Comparison of ENCODE assay signal across 8 mouse cellular contexts in genomic region chr11:60454080-60454744, GRCm38 (mm10). TPM values are rescaled to one million over a fixed set of nuclear protein-coding genes. Genes with fewer than 3 reads are reported as not detected.
DNase-seq lines count a peak whose midpoint lies in the region; ATAC-seq lines count a peak whose summit lies in the region.

TSS of gene Drg2 (plus strand) at chr11:60454591.

- H3K27me3 ChIP-seq in hindbrain, embryonic 16.5 days (replicated peaks; ENCODE audit: control insufficient read depth, insufficient read depth, low read length): no peaks in the 10 kb centered on the region

- peak within 1 kb of the TSS; percentile 91 for H3K4me2 ChIP-seq in hindbrain, embryonic 16.5 days (ENCODE audit: low read length)

- WGBS in hindbrain, embryonic 16.5 days: 6% methylated on average over 27 of the region's 27 CpGs
- WGBS in macrophage (ENCODE audit: missing documents): 6% methylated on average over 24 of the region's 27 CpGs

- peaks cover 5% of the 10 kb centered on the region for H3K36me3 ChIP-seq in hindbrain, embryonic 16.5 days (ENCODE audit: control insufficient read depth, insufficient read depth, low read length)
- H3K36me3 ChIP-seq in macrophage (ENCODE audit: inconsistent target): peaks cover 15% of the 10 kb centered on the region; the same call in 1 of the 2 replicates

- peaks cover 12% of the 10 kb centered on the region for H3K4me1 ChIP-seq in hindbrain, embryonic 16.5 days (ENCODE audit: control insufficient read depth, insufficient read depth, low read depth, low read length)

- peak within 1 kb of the TSS; percentile 75 for H3K27ac ChIP-seq in hindbrain, embryonic 16.5 days (ENCODE audit: low read depth, low read length)
- peak within 1 kb of the TSS; percentile 40 for H3K27ac ChIP-seq in macrophage

- peak; percentile 92 for DNase-seq in WW6 (ENCODE audit: low read depth, low spot score)
- peak; percentile 85 to 94 for DNase-seq in cerebellum, postnatal 4 days (ENCODE audit: low spot score in 2 of 2)
- DNase-seq in gastrocnemius, adult 18-20 months (ENCODE audit: low spot score): peak; percentile 90
- peak; percentile 89 to 90 for DNase-seq in left cerebral cortex, adult 18-20 months (ENCODE audit: low spot score in 2 of 2)
- DNase-seq in right cerebral cortex, adult 18-20 months: peak; percentile 89
- peak; percentile 65 for DNase-seq in urinary bladder, postnatal 10 days (ENCODE audit: low spot score)

- H3K4me3 ChIP-seq in hindbrain, embryonic 16.5 days (ENCODE audit: low read length): peak within 1 kb of the TSS; percentile 73
- H3K4me3 ChIP-seq in macrophage (ENCODE audit: inconsistent target): peak within 1 kb of the TSS; percentile 87

- H3K79me2 ChIP-seq in macrophage (ENCODE audit: inconsistent target): peaks cover 25% of the 10 kb centered on the region

- H3K9ac ChIP-seq in hindbrain, embryonic 16.5 days (ENCODE audit: low read depth, low read length): peak within 1 kb of the TSS; percentile 79

- H3K9me3 ChIP-seq in hindbrain, embryonic 16.5 days (ENCODE audit: control insufficient read depth, low read length): no peaks in the 10 kb centered on the region

- peak; percentile 93 for ATAC-seq in hindbrain, embryonic 16.5 days

RNA-seq across cellular contexts. Expression of gene Drg2, which starts in this region (rescaled TPM):
- total RNA-seq in gastrocnemius, adult 18-20 months (2021): 10 to 100 TPM; 23.0 to 25.1 TPM
- polyA plus RNA-seq in hindbrain, embryonic 16.5 days (2015; fragmentation: Nextera tagmentation; extraction: Ambion mirVana): 100 and 101 TPM in 2 replicates
- 10 to 100 TPM; 69.8 to 70.2 TPM for total RNA-seq in left cerebral cortex, adult 18-20 months (2021)
- total RNA-seq in macrophage (2018; cell fraction: chromatin; rRNA removed): 10 to 100 TPM; 17.1 to 92.9 (median 46.0) TPM
- total RNA-seq in macrophage (2018; cell fraction: cytosol; rRNA removed): 10 to 100 TPM; 21.3 to 37.5 (median 30.1) TPM
- 10 to 100 TPM; 11.0 to 53.1 (median 20.3) TPM for total RNA-seq in macrophage (2018; cell fraction: nucleus; rRNA removed)
- polyA plus RNA-seq in macrophage (2018): 26.2 to 51.6 TPM (median 29.1 TPM) in 3 replicates

Comparison
In these comparisons a context has a peak if more than half of its experiments do, and no peak if none do; other contexts are left out.
1. Peak in every context shown above with its lines: DNase-seq, ATAC-seq, H3K4me3 ChIP-seq and H3K27ac ChIP-seq.